Mouse (Mus musculus) embryonic fibroblast, embryonic 13.5 days (primary cell): ENCODE measurements at regions not wholly inside any gene's neighbourhood (a gene's known extent, or its start where the extent isn't known, plus 50 kb on each side); places are given as distances from the start of the nearest gene placed in this dataset.

Experiments used
- H3K27ac ChIP-seq: 2 replicates; pipeline ENCODE4 v1.5.1; 2012; ENCODE audit warnings: low read length, control low read depth, inconsistent platforms; ENCODE audit not compliant: insufficient read depth
- H3K4me1 ChIP-seq: 2 replicates; pipeline ENCODE4 v1.6.1; 2011; ENCODE audit warnings: low read length; ENCODE audit not compliant: control insufficient read depth, insufficient read depth
- H3K4me3 ChIP-seq: 2 replicates; pipeline ENCODE4 v1.5.1; 2011; ENCODE audit warnings: mild to moderate bottlenecking, control low read depth, low read length; ENCODE audit not compliant: insufficient read depth
- CTCF ChIP-seq: IDR thresholded peaks from 2 replicates; pipeline ENCODE4 v1.5.1; 2011; ENCODE audit warnings: mild to moderate bottlenecking, control low read depth, low read length, moderate library complexity, borderline replicate concordance; ENCODE audit not compliant: insufficient read depth
- POLR2A ChIP-seq: IDR thresholded peaks from 2 replicates; pipeline ENCODE4 v1.6.1; 2011; ENCODE audit warnings: low read depth, mild to moderate bottlenecking, control low read depth, low read length, moderate library complexity

DNA sequence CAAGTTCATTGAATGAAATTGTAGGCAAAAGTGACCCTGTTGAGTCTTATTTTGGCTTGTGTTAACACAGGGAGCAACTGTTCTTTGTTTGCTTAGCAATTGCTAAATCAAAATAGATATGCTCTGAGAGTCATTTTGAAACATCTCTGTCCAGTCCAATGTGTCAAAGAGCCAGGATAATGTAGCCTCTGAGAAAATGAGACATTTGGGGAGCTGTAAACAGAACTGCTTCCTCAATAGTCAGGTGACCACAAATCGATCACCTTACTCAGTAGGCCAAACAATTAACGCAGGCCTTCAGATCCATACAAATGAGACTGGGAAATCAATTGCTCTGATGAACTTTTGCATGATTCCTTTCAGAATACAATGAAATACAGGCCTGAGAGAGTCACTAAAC, 63.9 kb upstream of the Gimd1 start:
- TF ChIP-seq POLR2A, result no peak
- TF ChIP-seq CTCF, result no peak
- H3K27ac ChIP-seq, result no peak overlapping the region
- no peaks in the 10 kb centered on the region for H3K4me1 ChIP-seq
- H3K4me3 ChIP-seq, result no peak overlapping the region

DNA sequence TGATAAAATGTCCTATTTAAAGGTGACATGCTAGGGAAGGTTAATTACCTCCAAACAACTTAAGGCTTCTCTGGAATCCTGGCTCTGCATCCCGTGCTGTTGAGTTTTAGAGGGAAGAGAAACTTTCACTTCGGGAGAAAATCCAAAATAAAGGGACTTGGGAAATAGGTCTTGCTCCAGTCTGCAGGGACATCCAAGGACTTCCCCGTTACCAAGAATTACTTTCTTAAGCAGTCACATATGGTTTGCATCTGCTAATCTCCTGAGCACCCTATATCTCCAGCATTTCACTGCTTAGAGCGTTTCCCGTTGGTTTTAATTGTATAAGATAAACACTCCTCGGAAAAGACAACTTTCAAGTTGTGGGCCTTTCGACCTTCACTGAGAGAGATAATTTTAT, 63.3 kb upstream of the Gimd1 start:
- no peak for TF ChIP-seq CTCF
- TF ChIP-seq POLR2A, result no peak
- Histone ChIP-seq H3K27ac (no peak overlapping the region), H3K4me1 (no peaks in the 10 kb centered on the region), H3K4me3 (no peak overlapping the region)
